Mouse (Mus musculus) small intestine, adult 2 months (tissue): ENCODE data around the gene Neurl1a. TPM values are rescaled to one million over a fixed set of nuclear protein-coding genes. Genes with fewer than 3 reads are reported as not detected.

Source experiments
- H3K27ac ChIP-seq: fragments of 200-500 bp; 2 replicates; pipeline ENCODE4 v1.5.1; 2012; ENCODE audit warnings: low read depth, low read length, control low read depth, inconsistent platforms; ENCODE audit not compliant: insufficient read depth
- H3K27me3 ChIP-seq: fragments of 200-500 bp; 2 replicates; pipeline ENCODE4 v1.6.1; 2012; ENCODE audit warnings: mild to moderate bottlenecking, moderate library complexity, low read length, inconsistent platforms; ENCODE audit not compliant: control insufficient read depth, insufficient read depth
- H3K36me3 ChIP-seq: fragments of 200-500 bp; 2 replicates; pipeline ENCODE4 v1.6.1; 2012; ENCODE audit warnings: mild to moderate bottlenecking, low read length, control low read depth, inconsistent platforms; ENCODE audit not compliant: control insufficient read depth, insufficient read depth
- H3K4me1 ChIP-seq: fragments of 200-500 bp; 2 replicates; pipeline ENCODE4 v1.6.1; 2012; ENCODE audit warnings: low read length, inconsistent platforms, mixed read lengths; ENCODE audit not compliant: control insufficient read depth, insufficient read depth, insufficient read length
- H3K4me3 ChIP-seq: fragments of 200-500 bp; 2 replicates; pipeline ENCODE4 v1.5.1; 2012; ENCODE audit warnings: low read depth, mild to moderate bottlenecking, control low read depth, inconsistent platforms, low read length, moderate library complexity
- CTCF ChIP-seq: fragments of 200-500 bp; IDR thresholded peaks from 2 replicates; pipeline ENCODE4 v1.5.1; 2012; ENCODE audit warnings: low read depth, mild to moderate bottlenecking, control low read depth, inconsistent platforms, low read length, moderate library complexity, mixed read lengths; ENCODE audit not compliant: insufficient replicate concordance, insufficient read length; ENCODE audit errors: extremely low read depth
- POLR2A ChIP-seq: fragments of 200-500 bp; IDR thresholded peaks from 2 replicates; pipeline ENCODE4 v1.6.1; 2012; ENCODE audit warnings: low read depth, mild to moderate bottlenecking, control low read depth, inconsistent platforms, low read length, moderate library complexity
- WGBS: fragments of 180-500 bp; shearing (Covaris S2); methylation state at CpG from one replicate; pipeline ENCODE4 v1.1.7; 2018; 5-methylcytosine and 5-hydroxymethylcytosine counted together
- polyA plus RNA-seq: library from polyadenylated mRNA; depleted of rRNA; stranded (reverse); fragments of >200 nt; gene quantifications from 2 replicates; pipeline ENCODE4 v1.2.3, GENCODE M21; 2012

The Neurl1a gene
- polyA plus RNA-seq, 1 experiment, result 6.7 TPM

DNA sequence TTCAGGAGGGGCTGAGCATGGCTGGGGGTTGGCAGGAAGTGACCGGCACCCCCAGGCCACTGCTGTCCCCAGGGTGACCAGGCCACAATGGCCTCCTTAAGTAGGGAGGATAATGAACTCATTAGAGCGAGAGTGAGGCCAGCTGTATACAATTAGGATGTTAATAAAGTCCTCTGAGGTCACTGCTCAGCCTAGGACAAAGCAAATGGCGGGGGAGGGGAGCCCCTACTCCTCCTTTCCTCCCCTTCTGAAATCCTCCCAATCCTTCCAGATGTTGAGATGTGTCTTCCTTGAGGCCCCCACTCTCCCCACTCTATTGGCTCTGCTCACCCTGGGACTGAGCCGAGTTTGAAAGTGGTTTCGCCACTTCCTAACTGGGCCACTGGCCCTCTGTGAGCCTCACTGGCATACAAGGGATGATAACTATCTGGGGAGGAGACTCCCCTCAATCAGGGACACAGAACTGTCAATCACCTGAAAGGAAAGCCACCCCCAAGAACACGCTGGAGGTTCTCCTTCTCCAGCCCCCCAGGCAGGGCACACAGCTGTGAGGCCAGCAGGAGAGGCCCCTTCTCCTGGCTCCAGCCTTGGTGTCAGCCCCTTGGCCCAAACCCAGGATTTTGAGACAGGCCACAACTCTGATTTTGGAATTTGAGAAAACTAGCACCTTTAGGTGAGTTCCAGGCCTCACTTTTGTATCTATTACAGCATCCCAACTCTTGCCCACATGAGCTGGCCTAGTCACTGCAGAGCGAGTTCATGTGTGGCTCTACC lies 112.9 kb downstream of the Neurl1a start:
- Histone ChIP-seq H3K4me1 (peaks cover 2% of the 10 kb centered on the region; the same call in 1 of the 2 replicates), H3K27me3 (no peaks in the 10 kb centered on the region), H3K27ac (no peak overlapping the region), H3K36me3 (no peaks in the 10 kb centered on the region), H3K4me3 (no peak overlapping the region)
- WGBS, result 72% methylated on average over 7 of the region's 7 CpGs
- TF ChIP-seq POLR2A, result no peak
- TF ChIP-seq CTCF, result no peak

DNA sequence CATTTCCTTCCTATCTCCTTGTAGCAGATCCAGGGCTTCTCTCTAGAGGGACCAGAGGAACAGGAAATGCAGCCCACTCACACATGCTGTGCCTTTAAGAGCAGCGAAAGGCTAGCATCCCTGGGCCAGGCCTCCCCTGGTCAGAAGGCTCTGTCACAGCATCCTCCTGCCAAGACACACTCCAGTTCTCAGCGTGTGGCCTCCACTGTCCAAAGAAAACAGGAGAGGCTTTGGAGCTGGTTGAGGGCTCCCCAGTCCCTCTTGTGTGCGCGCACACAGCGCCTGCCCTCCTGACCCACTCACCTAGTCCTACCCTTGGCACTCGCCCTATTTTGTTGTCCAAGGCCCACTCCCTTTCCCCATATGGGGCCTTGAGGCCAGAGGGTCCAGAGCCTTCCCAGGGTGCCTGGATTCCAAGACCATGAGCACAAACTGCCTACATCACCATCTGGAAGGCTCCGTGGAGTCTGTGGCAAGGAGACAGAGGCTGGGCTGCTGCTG lies 113.9 kb downstream of the Neurl1a start:
- TF ChIP-seq POLR2A (no peak), CTCF (no peak)
- no peaks in the 10 kb centered on the region for H3K27me3 ChIP-seq
- H3K36me3 ChIP-seq, result no peaks in the 10 kb centered on the region
- H3K27ac ChIP-seq, result no peak overlapping the region
- 68% methylated on average over 7 of the region's 7 CpGs for WGBS
- peaks cover 2% of the 10 kb centered on the region; the same call in 1 of the 2 replicates for H3K4me1 ChIP-seq
- no peak overlapping the region for H3K4me3 ChIP-seq

GRCm38 (mm10) chr19:47298100-47298499 lies 119.5 kb downstream of the Neurl1a start:
- no peaks in the 10 kb centered on the region for H3K36me3 ChIP-seq
- peaks cover 2% of the 10 kb centered on the region for H3K4me1 ChIP-seq
- no peaks in the 10 kb centered on the region for H3K27me3 ChIP-seq
- H3K4me3 ChIP-seq, result no peak overlapping the region
- TF ChIP-seq CTCF, result no peak
- no peak for TF ChIP-seq POLR2A
- WGBS, result 85% methylated on average over 11 of the region's 11 CpGs
- H3K27ac ChIP-seq, result no peak overlapping the region

- H3K4me3 ChIP-seq, result no peak overlapping the region
- H3K27me3 ChIP-seq, result no peaks in the 10 kb centered on the region
- peaks cover 2% of the 10 kb centered on the region for H3K4me1 ChIP-seq
- WGBS, result 58% methylated on average over 19 of the region's 19 CpGs
- no peak for TF ChIP-seq CTCF
- TF ChIP-seq POLR2A, result no peak
- no peak overlapping the region for H3K27ac ChIP-seq
- no peaks in the 10 kb centered on the region for H3K36me3 ChIP-seq
These were observed 122.9 kb downstream of the Neurl1a start for GRCm38 (mm10) chr19:47301303-47302190.

DNA sequence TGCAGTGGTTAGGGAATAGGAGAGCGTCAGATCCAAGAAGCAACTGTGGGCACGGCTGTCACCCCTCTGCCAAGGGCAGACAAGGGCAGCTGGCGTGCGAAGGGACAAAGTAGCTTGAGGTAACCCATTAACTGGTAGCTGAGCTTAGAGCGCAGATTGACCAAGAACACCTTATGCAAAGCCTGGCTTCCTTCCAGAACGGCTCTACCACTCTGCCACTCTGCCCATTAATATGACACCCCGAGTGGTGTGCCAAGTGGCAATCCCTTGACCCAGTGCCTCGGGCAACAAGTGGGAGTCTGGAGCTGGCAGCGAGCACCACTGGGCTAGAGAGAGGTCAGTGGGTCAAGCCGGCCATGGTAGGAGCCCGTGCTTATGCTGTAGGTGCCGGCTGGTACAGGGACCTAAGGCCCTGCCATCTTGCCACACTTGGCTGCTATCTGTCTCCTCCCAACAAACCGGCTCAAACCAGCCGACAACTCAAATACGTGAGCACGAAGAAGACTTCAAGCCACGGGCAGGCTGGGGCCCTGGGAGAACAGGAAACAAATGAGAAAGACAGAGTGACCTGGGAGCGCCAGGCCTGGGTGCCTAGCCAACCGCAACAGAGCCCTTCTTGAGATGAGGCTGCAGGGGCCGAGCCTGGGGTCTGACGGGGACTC lies 123.7 kb downstream of the Neurl1a start:
- WGBS, result 70% methylated on average over 21 of the region's 21 CpGs
- Histone ChIP-seq H3K27ac (no peak overlapping the region), H3K27me3 (no peaks in the 10 kb centered on the region), H3K36me3 (no peaks in the 10 kb centered on the region), H3K4me3 (no peak overlapping the region), H3K4me1 (peaks cover 2% of the 10 kb centered on the region)
- TF ChIP-seq POLR2A (no peak), CTCF (no peak)

DNA sequence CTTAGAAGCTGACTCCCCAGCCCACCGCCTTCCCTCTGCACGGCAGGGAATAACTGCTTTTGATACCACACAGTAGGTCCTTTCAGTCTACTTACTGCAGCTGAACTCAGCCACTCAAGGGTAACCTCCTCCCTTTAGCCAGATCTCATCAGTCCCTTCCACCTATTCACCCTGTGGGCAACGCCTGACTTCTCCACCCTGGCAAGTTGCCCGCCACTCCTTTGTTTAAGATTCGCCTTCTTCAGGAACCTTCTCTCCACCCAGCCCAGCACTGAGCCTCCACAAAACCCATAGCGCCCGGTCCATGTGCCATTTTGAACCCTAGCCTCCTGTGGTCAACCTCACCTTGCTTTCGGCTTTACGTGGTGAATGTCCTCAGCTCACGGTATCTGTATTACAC lies 124.5 kb downstream of the Neurl1a start:
- H3K4me1 ChIP-seq, result peaks cover 2% of the 10 kb centered on the region
- H3K27me3 ChIP-seq, result no peaks in the 10 kb centered on the region
- no peak overlapping the region for H3K27ac ChIP-seq
- TF ChIP-seq POLR2A (no peak), CTCF (no peak)
- WGBS, result 69% methylated on average over 10 of the region's 10 CpGs
- H3K36me3 ChIP-seq, result no peaks in the 10 kb centered on the region
- H3K4me3 ChIP-seq, result no peak overlapping the region
